Mouse (Mus musculus) bone marrow macrophage, adult 2 months (primary cell): Measurements from ENCODE around the gene Pip5kl1. TPM values are rescaled to one million over a fixed set of nuclear protein-coding genes. Genes with fewer than 3 reads are reported as not detected.

Experiments used
- H3K27ac ChIP-seq: 2 replicates; pipeline ENCODE4 v1.5.1; 2012; ENCODE audit warnings: low read depth, low read length; ENCODE audit not compliant: insufficient read depth
- H3K4me1 ChIP-seq: 2 replicates; pipeline ENCODE4 v1.6.1; 2012; ENCODE audit warnings: low read length; ENCODE audit not compliant: control insufficient read depth, insufficient read depth
- H3K4me3 ChIP-seq: 2 replicates; pipeline ENCODE4 v1.5.1; 2012; ENCODE audit warnings: mild to moderate bottlenecking, low read length, moderate library complexity; ENCODE audit not compliant: insufficient read depth
- CTCF ChIP-seq: IDR thresholded peaks from 2 replicates; pipeline ENCODE4 v1.5.1; 2012; ENCODE audit warnings: low read depth, mild to moderate bottlenecking, low read length, moderate library complexity
- POLR2A ChIP-seq: IDR thresholded peaks from 2 replicates; pipeline ENCODE4 v1.6.1; 2012; ENCODE audit warnings: mild to moderate bottlenecking, low read depth, low read length, borderline replicate concordance
- polyA plus RNA-seq: library from polyadenylated mRNA; stranded (reverse); fragments of >200 nt; gene quantifications from 2 replicates; pipeline ENCODE4 v1.2.4, GENCODE M21; 2012; ENCODE audit not compliant: missing spikeins, insufficient read depth, insufficient read length

Pip5kl1 gene
- polyA plus RNA-seq, 1 experiment: not detected

- TF ChIP-seq POLR2A (no peak), CTCF (no peak)
- H3K4me3 ChIP-seq: peak overlapping the region; percentile 89
- peaks cover 22% of the 10 kb centered on the region for H3K4me1 ChIP-seq
- H3K27ac ChIP-seq: no peak overlapping the region
Observed at GRCm38 (mm10) chr2:32536086-32536633, 38.4 kb upstream of the Pip5kl1 start.

DNA sequence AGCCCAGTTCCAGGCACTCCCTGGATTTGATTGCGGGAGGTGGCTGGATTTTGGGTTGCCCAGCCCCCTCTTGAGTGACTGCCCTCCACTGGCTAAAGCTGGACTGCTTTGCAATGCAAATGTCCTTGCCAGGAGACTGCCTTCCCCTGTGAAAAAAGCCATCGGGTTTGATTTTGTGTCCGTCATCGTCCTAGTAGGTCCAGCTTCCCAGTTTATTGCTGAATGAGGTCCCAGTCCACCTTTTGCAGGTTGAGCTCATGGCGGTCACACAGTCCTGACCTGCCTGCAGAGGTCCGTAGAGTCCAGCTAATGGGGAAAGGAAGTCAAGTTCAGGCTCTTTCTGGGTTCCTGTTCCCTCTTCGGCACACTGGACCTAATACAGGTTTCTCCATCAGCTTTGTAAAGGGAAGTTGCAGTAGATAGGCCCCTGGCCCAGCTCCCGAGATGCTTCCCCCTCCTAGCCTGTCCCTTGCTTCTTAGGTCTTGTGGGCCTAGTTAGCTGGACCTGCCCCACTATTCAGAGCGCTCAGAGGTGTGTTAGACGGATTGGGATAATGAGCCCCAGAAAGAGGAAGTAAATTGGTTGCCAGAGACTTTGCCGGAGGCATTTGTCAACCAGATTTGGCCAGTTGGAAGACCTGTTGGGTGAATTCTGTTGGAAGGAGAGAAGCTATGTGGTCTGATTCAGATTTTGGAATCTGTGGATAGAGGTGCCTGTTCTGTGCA lies 37.8 kb upstream of the Pip5kl1 start:
- peak overlapping the region; percentile 89 for H3K4me3 ChIP-seq
- TF ChIP-seq POLR2A (no peak), CTCF (peak; percentile 60)
- H3K27ac ChIP-seq: no peak overlapping the region
- peaks cover 22% of the 10 kb centered on the region for H3K4me1 ChIP-seq

DNA sequence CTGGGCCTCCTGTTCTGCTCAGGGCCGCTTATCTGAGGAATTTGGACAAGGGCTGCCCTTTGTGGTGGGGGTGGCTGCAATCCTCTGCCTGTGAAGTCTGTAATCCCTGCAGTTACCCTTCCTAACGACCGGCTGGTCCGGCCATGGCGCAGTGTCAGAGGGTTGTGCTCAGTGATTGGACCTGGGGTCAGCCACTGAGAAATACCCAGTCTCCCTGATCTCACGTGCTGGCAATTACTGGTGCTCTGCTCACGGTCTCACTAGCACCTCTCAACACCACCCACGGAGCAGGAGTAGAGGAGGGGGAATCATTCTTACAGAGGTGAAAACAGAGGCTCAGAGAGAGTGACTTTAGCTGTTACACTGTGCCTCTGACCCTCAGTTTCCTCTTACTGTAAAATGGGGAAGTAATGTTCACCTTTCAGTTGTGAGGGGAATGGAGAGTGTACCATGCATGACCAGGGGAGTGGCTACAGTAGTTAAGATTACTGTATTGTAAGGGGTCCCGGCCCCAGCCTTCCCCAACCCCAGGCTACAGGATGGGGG lies 37.2 kb upstream of the Pip5kl1 start:
- peak overlapping the region; percentile 89; the same call in 1 of the 2 replicates for H3K4me3 ChIP-seq
- no peak overlapping the region for H3K27ac ChIP-seq
- peaks cover 22% of the 10 kb centered on the region for H3K4me1 ChIP-seq
- TF ChIP-seq POLR2A: no peak
- no peak for TF ChIP-seq CTCF

- peaks cover 22% of the 10 kb centered on the region for H3K4me1 ChIP-seq
Observed at GRCm38 (mm10) chr2:32537941-32538340, 36.7 kb upstream of the Pip5kl1 start.

DNA sequence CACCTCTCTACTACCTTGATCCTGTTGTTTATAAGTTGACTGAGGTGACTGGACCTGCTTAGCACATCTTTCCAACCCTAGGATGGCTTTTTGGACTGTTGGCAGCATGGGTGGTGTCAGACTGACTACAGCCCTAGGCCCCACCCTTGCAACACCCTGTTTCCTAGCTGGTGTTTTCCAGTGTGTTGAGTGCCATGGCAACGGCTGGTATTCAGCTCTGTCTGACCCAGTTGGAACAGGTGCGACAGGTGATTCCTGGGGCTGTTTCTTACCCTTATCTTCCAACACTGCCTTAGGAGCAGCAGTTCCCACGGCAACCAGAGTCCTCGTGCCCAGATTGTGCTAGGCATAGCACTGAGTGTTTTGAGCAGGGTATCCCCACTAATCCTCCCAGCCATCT lies 36.1 kb upstream of the Pip5kl1 start:
- H3K4me3 ChIP-seq: no peak overlapping the region
- no peak for TF ChIP-seq CTCF
- TF ChIP-seq POLR2A: no peak
- peaks cover 21% of the 10 kb centered on the region for H3K4me1 ChIP-seq
- no peak overlapping the region for H3K27ac ChIP-seq

More at GRCm38 (mm10) chr2:32537941-32538340, 36.7 kb upstream of the Pip5kl1 start:
- Histone ChIP-seq H3K4me3 (no peak overlapping the region), H3K27ac (no peak overlapping the region)
- TF ChIP-seq CTCF: no peak
- TF ChIP-seq POLR2A: no peak

GRCm38 (mm10) chr2:32539452-32539981 lies 35.1 kb upstream of the Pip5kl1 start:
- Histone ChIP-seq H3K27ac (no peak overlapping the region), H3K4me3 (no peak overlapping the region), H3K4me1 (peaks cover 13% of the 10 kb centered on the region)
- TF ChIP-seq CTCF (no peak), POLR2A (no peak)

GRCm38 (mm10) chr2:32541333-32541908 lies 33.2 kb upstream of the Pip5kl1 start:
- no peak overlapping the region for H3K27ac ChIP-seq

GRCm38 (mm10) chr2:32541986-32542573 lies 32.5 kb upstream of the Pip5kl1 start:
- Histone ChIP-seq H3K27ac (no peak overlapping the region), H3K4me3 (no peak overlapping the region), H3K4me1 (peaks cover 10% of the 10 kb centered on the region)
- TF ChIP-seq POLR2A (no peak), CTCF (no peak)

More at GRCm38 (mm10) chr2:32541333-32541908, 33.2 kb upstream of the Pip5kl1 start:
- H3K4me1 ChIP-seq: peaks cover 9% of the 10 kb centered on the region
- TF ChIP-seq CTCF (no peak), POLR2A (no peak)
- H3K4me3 ChIP-seq: no peak overlapping the region

DNA sequence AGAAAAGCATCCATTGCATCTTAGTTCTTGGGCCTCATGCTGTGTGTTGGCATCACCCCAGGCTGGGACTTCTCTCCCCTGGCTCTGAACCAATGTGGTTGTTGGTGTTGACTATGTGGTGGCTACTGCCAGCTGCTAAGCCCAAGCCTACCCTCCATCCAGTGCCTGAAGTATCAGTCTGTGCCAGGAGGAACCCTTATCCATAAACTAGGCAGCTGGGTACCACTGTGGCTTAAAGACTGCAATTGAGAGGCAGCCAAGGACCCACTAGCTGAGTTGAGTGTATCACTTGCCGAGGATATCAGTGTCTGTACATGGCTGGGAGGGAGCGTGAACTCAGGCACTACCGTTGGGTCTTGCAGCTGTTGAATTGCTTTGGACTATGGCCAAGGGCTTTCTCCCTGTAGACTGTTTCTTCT lies 31.6 kb upstream of the Pip5kl1 start:
- Histone ChIP-seq H3K4me3 (no peak overlapping the region), H3K27ac (no peak overlapping the region), H3K4me1 (peaks cover 13% of the 10 kb centered on the region)
- TF ChIP-seq POLR2A (no peak), CTCF (no peak)
